Mouse (Mus musculus) limb, embryonic 12.5 days (tissue): Measurements from ENCODE around the gene Tmem54. TPM values are rescaled to one million over a fixed set of nuclear protein-coding genes. Genes with fewer than 3 reads are reported as not detected.

Experiments
- ATAC-seq: fragments of 200-750 bp; cut with Nextera tagmentation; 2 replicates; pipeline ENCODE4 v1.8.0; 2017; ENCODE audit warnings: low read depth, moderate TSS enrichment; ENCODE audit not compliant: insufficient number of reproducible peaks, insufficient read depth, low FRiP score, low TSS enrichment
- H3K27ac ChIP-seq: fragments of 300-500 bp; sonication (generic); 2 replicates; pipeline ENCODE4 v1.5.1; 2016; ENCODE audit warnings: mild to moderate bottlenecking, moderate library complexity
- H3K27me3 ChIP-seq: fragments of 300-500 bp; sonication (generic); 2 replicates; pipeline ENCODE4 v1.6.1; 2016; ENCODE audit warnings: mild to moderate bottlenecking, moderate library complexity
- H3K36me3 ChIP-seq: fragments of 300-500 bp; sonication (generic); 2 replicates; pipeline ENCODE4 v1.6.1; 2016; ENCODE audit warnings: mild to moderate bottlenecking, moderate library complexity
- H3K4me1 ChIP-seq: fragments of 300-500 bp; sonication (generic); replicated peaks from 2 replicates; pipeline ENCODE4 v1.6.1; 2016
- H3K4me2 ChIP-seq: fragments of 300-500 bp; sonication (generic); 2 replicates; pipeline ENCODE4 v1.6.1; 2016; ENCODE audit warnings: mild to moderate bottlenecking, moderate library complexity
- H3K4me3 ChIP-seq: fragments of 300-500 bp; sonication (generic); replicated peaks from 2 replicates; pipeline ENCODE4 v1.5.1; 2016; ENCODE audit warnings: mild to moderate bottlenecking
- H3K9ac ChIP-seq: fragments of 300-500 bp; sonication (generic); replicated peaks from 2 replicates; pipeline ENCODE4 v1.6.1; 2016; ENCODE audit warnings: mild to moderate bottlenecking, moderate library complexity
- H3K9me3 ChIP-seq: fragments of 300-500 bp; sonication (generic); 2 replicates; pipeline ENCODE4 v1.6.1; 2016; ENCODE audit warnings: mild to moderate bottlenecking, moderate library complexity
- WGBS: fragments of 180-500 bp; shearing (Covaris S2); methylation state at CpG from one replicate; pipeline ENCODE4 v1.1.7; 2016; 5-methylcytosine and 5-hydroxymethylcytosine counted together
- polyA plus RNA-seq: library from polyadenylated mRNA; unstranded; fragments of >200 nt; fragmentation: Nextera tagmentation; extraction: Ambion mirVana; gene quantifications from 2 replicates; pipeline ENCODE4 v1.2.1, GENCODE M21; 2016

The Tmem54 gene
- polyA plus RNA-seq, 1 experiment from 2014 or later, result 4.2 TPM

DNA sequence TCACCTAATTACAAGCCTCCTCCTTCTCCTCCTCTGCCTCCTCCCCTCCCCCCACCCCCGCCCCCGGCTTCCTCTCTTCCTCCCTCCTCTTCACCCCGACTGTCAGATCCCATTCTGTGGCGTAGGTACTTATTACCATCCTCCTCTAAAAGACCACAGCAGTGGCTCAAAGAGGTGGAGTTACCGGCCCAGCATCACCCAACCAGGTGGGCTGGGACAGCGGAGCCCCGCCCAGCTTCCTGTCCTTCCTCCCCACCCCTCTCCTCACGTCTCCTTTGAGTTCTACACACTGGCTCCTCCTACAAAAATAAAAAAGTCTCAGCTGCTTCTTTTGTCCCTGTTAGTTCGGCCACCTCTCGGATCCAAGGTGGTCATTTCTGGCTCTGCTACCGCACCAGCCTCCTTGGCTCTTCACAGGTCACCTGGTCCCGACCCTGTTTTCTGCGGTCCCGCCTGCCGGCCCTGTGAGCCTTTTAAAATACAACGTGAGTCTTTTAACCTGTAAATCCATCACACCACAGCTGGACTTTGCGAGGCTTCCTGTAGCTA, 25.5 kb downstream of the Tmem54 start:
- H3K9me3 ChIP-seq, result no peaks in the 10 kb centered on the region
- peak overlapping the region; percentile 74 for H3K27ac ChIP-seq
- peaks cover 37% of the 10 kb centered on the region for H3K4me1 ChIP-seq
- H3K9ac ChIP-seq, result peak overlapping the region; percentile 28; the same call in 1 of the 2 replicates
- ATAC-seq, result peak; percentile 41
- H3K4me3 ChIP-seq, result peak overlapping the region; percentile 35
- H3K27me3 ChIP-seq, result peaks cover 20% of the 10 kb centered on the region
- no peaks in the 10 kb centered on the region for H3K36me3 ChIP-seq
- H3K4me2 ChIP-seq, result peak overlapping the region; percentile 53
- WGBS, result 3% methylated on average over 17 of the region's 17 CpGs

DNA sequence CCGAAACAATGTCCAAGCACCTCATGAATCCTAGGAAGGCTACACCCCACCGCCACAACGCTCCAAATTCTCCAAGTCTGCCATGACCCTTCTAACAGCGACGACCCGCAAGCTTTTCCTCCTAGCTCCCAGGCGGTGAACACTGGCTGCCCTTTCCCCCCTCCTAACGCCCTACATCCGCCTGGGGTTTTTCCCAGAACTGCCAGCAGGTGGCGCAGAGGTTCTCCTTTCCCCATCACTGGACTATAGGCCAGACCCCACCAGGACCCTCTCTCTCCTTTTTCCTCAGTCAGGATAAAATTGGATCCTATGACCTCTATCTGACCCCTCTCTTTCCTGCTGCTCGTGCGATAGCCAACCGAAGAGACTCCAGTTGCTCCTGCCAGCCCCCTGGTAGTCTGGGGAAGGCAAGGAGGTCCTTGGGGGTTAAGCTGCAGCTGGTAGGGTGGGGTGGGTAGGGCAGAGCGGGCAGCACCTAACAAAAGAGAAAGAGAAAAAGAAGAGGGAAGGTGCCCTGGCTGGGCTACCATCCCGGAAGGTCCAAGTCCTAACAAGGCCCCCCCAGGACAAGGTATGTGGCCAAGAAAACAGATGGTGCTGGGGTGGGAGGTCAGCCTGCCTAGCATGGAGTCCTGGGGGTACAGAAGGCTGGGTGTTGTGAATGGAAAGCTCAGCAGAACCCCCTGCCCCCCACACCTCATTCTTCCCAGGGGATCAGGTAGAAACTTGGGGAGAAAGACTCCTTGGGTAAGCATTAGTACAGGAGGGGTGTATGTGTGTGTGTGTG, 29.6 kb downstream of the Tmem54 start:
- 8% methylated on average over 15 of the region's 15 CpGs for WGBS
- Histone ChIP-seq H3K9me3 (no peaks in the 10 kb centered on the region), H3K27me3 (peaks cover 43% of the 10 kb centered on the region), H3K27ac (no peak overlapping the region), H3K4me2 (peak overlapping the region; percentile 45), H3K4me1 (peaks cover 35% of the 10 kb centered on the region), H3K4me3 (0 out of 2 replicates have a peak overlapping the region, but pooled peaks have one; percentile 7), H3K9ac (no peak overlapping the region), H3K36me3 (peaks cover 5% of the 10 kb centered on the region; the same call in 1 of the 2 replicates)
- no peak for ATAC-seq

DNA sequence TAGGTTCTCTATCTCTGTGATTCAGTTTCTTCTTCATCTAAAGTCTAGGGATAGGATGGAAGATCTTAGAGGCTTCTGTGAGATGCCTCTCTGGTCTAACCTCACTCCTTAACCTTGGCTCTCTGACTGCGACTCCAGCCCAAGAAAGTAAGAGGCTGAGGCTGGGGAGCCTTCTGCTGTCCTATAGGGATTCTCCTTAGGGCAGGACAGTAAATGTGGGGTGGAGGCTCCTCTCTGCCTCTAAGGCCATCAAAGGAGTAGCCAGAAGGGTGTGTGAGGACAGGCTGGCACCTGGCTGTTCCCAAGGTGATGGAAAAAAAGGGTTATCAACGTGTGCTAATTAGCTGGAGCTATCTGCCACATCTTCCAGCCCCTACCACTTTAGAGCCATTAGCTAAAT, 30.3 kb downstream of the Tmem54 start:
- Histone ChIP-seq H3K4me1 (peaks cover 28% of the 10 kb centered on the region), H3K9me3 (no peaks in the 10 kb centered on the region), H3K27me3 (peaks cover 43% of the 10 kb centered on the region), H3K36me3 (peaks cover 7% of the 10 kb centered on the region; the same call in 1 of the 2 replicates), H3K27ac (no peak overlapping the region), H3K9ac (no peak overlapping the region), H3K4me3 (0 out of 2 replicates have a peak overlapping the region, but pooled peaks have one; percentile 7), H3K4me2 (peak overlapping the region; percentile 88; the same call in 1 of the 2 replicates)
- WGBS, result 37% methylated on average over 2 of the region's 2 CpGs
- no peak for ATAC-seq

GRCm38 (mm10) chr4:129136189-129136578, 30.8 kb downstream of the Tmem54 start:
- 38% methylated on average over 9 of the region's 9 CpGs for WGBS
- Histone ChIP-seq H3K36me3 (peaks cover 7% of the 10 kb centered on the region; the same call in 1 of the 2 replicates), H3K27me3 (peaks cover 43% of the 10 kb centered on the region), H3K4me3 (peak overlapping the region; percentile 63), H3K27ac (no peak overlapping the region), H3K9ac (peak overlapping the region; percentile 81), H3K4me2 (peak overlapping the region; percentile 88), H3K9me3 (no peaks in the 10 kb centered on the region), H3K4me1 (peaks cover 26% of the 10 kb centered on the region)
- no peak for ATAC-seq

- peak within 1 kb of the TSS; percentile 88 for H3K4me2 ChIP-seq
- peaks cover 23% of the 10 kb centered on the region for H3K4me1 ChIP-seq
- H3K9me3 ChIP-seq, result no peaks in the 10 kb centered on the region
- ATAC-seq, result no peak
- H3K27ac ChIP-seq, result 0 out of 2 replicates have a peak within 1 kb of the TSS, but pooled peaks have one; percentile 17
- peaks cover 43% of the 10 kb centered on the region for H3K27me3 ChIP-seq
- peak within 1 kb of the TSS; percentile 81 for H3K9ac ChIP-seq
- WGBS, result under 1% methylated on average over 48 of the region's 80 CpGs
- H3K4me3 ChIP-seq, result peak within 1 kb of the TSS; percentile 63
- peaks cover 7% of the 10 kb centered on the region; the same call in 1 of the 2 replicates for H3K36me3 ChIP-seq
These were observed 31.4 kb downstream of the Tmem54 start, which contains the start of gene Fndc5 for GRCm38 (mm10) chr4:129136579-129137391. TSS of gene Fndc5 (plus strand) at chr4:129136999.

GRCm38 (mm10) chr4:129137392-129138321, 32.3 kb downstream of the Tmem54 start:
- ATAC-seq, result no peak
- Histone ChIP-seq H3K27me3 (peaks cover 43% of the 10 kb centered on the region), H3K27ac (0 out of 2 replicates have a peak overlapping the region, but pooled peaks have one; percentile 17), H3K4me3 (peak overlapping the region; percentile 63), H3K36me3 (peaks cover 10% of the 10 kb centered on the region; the same call in 1 of the 2 replicates), H3K9ac (peak overlapping the region; percentile 81; the same call in 1 of the 2 replicates), H3K9me3 (no peaks in the 10 kb centered on the region), H3K4me1 (peaks cover 23% of the 10 kb centered on the region), H3K4me2 (peak overlapping the region; percentile 88)
- 43% methylated on average over 14 of the region's 14 CpGs for WGBS

GRCm38 (mm10) chr4:129139642-129140041, 34.3 kb downstream of the Tmem54 start:
- peaks cover 22% of the 10 kb centered on the region; the same call in 1 of the 2 replicates for H3K36me3 ChIP-seq
- no peak for ATAC-seq
- H3K9ac ChIP-seq, result no peak overlapping the region
- peaks cover 20% of the 10 kb centered on the region for H3K4me1 ChIP-seq
- WGBS, result 81% methylated on average over 5 of the region's 5 CpGs
- H3K9me3 ChIP-seq, result no peaks in the 10 kb centered on the region
- peaks cover 43% of the 10 kb centered on the region for H3K27me3 ChIP-seq
- no peak overlapping the region for H3K27ac ChIP-seq
- no peak overlapping the region for H3K4me2 ChIP-seq
- H3K4me3 ChIP-seq, result no peak overlapping the region

GRCm38 (mm10) chr4:129140808-129141207, 35.5 kb downstream of the Tmem54 start:
- Histone ChIP-seq H3K27me3 (peaks cover 33% of the 10 kb centered on the region), H3K4me3 (no peak overlapping the region), H3K27ac (no peak overlapping the region), H3K36me3 (peaks cover 22% of the 10 kb centered on the region; the same call in 1 of the 2 replicates), H3K9me3 (no peaks in the 10 kb centered on the region), H3K4me2 (no peak overlapping the region), H3K4me1 (peaks cover 20% of the 10 kb centered on the region), H3K9ac (no peak overlapping the region)
- no peak for ATAC-seq
- WGBS, result 85% methylated on average over 4 of the region's 4 CpGs

- Histone ChIP-seq H3K27me3 (peaks cover 24% of the 10 kb centered on the region), H3K4me3 (no peak overlapping the region), H3K4me2 (no peak overlapping the region), H3K36me3 (peaks cover 26% of the 10 kb centered on the region; the same call in 1 of the 2 replicates), H3K9me3 (no peaks in the 10 kb centered on the region), H3K27ac (no peak overlapping the region), H3K9ac (no peak overlapping the region), H3K4me1 (peaks cover 15% of the 10 kb centered on the region)
- WGBS, result 79% methylated on average over 17 of the region's 17 CpGs
- ATAC-seq, result no peak
These were observed 36.5 kb downstream of the Tmem54 start for GRCm38 (mm10) chr4:129141560-129142438.
